Mouse (Mus musculus) heart, adult 2 months (tissue): ENCODE measurements around the gene Bcat2. TPM values are rescaled to one million over a fixed set of nuclear protein-coding genes. Genes with fewer than 3 reads are reported as not detected.
A peak's percentile ranks its signal among the peaks of the same experiment; 100 is the strongest.

Experiments
- DNase-seq, 2 experiments: peaks; one replicate each; pipeline ENCODE4 v3.0.0; 2021
- H3K27ac ChIP-seq: fragments of 200-600 bp; 2 replicates; pipeline ENCODE4 v1.8.1; 2022
- H3K27me3 ChIP-seq: fragments of 200-500 bp; 2 replicates; pipeline ENCODE4 v1.6.1; 2012; ENCODE audit warnings: mild to moderate bottlenecking, low read length, inconsistent platforms, mixed read lengths; ENCODE audit not compliant: control insufficient read depth, insufficient read depth
- H3K36me3 ChIP-seq: fragments of 200-500 bp; 2 replicates; pipeline ENCODE4 v1.6.1; 2012; ENCODE audit warnings: low read length, inconsistent platforms; ENCODE audit not compliant: control insufficient read depth, insufficient read depth
- H3K4me1 ChIP-seq: fragments of 200-500 bp; 2 replicates; pipeline ENCODE4 v1.6.1; 2011; ENCODE audit warnings: low read length; ENCODE audit not compliant: control insufficient read depth, insufficient read depth
- H3K4me3 ChIP-seq: fragments of 200-600 bp; 2 replicates; pipeline ENCODE4 v1.8.1; 2022
- H3K79me2 ChIP-seq: fragments of 200-500 bp; replicated peaks from 2 replicates; pipeline ENCODE4 v1.6.1; 2012; ENCODE audit warnings: mild to moderate bottlenecking, inconsistent platforms, low read length, moderate library complexity, mixed read lengths; ENCODE audit not compliant: control insufficient read depth, insufficient read depth
- H3K9ac ChIP-seq: fragments of 200-500 bp; 2 replicates; pipeline ENCODE4 v1.6.1; 2012; ENCODE audit warnings: low read depth, mild to moderate bottlenecking, control low read depth, inconsistent platforms, low read length, mixed read lengths
- CTCF ChIP-seq: fragments of 200-600 bp; IDR thresholded peaks from 2 replicates; pipeline ENCODE4 v1.8.1; 2022; ENCODE audit warnings: antibody characterized with exemption, mild to moderate bottlenecking, moderate library complexity
- EP300 ChIP-seq: fragments of 200-500 bp; IDR thresholded peaks from 2 replicates; pipeline ENCODE4 v1.6.1; 2011; ENCODE audit warnings: low read depth, low read length, control low read depth; ENCODE audit not compliant: insufficient read depth
- POLR2A ChIP-seq: fragments of 200-500 bp; IDR thresholded peaks from 2 replicates; pipeline ENCODE4 v1.6.1; 2011; ENCODE audit warnings: mild to moderate bottlenecking, low read depth, low read length, control low read depth; ENCODE audit not compliant: insufficient read depth
- WGBS: fragments of 180-500 bp; shearing (Covaris S2); methylation state at CpG from one replicate; pipeline ENCODE4 v1.1.7; 2018; 5-methylcytosine and 5-hydroxymethylcytosine counted together
- intact Hi-C: fragments of 180-260 bp; cut with DNase I; formaldehyde crosslinking; loops from one replicate; pipeline ENCODE4 v1.15.1; 2025
- polyA plus RNA-seq: library from polyadenylated mRNA; depleted of rRNA; stranded (reverse); fragments of >200 nt; gene quantifications from 2 replicates; pipeline ENCODE4 v1.2.3, GENCODE M21; 2012
- total RNA-seq, 2 experiments: library from RNA; stranded (reverse); gene quantifications; 2 replicates each; pipeline ENCODE4 v1.2.3; 2021

Bcat2 gene
- total and polyA plus RNA-seq, 3 experiments, result 142 to 306 (median 219) TPM

GRCm38 (mm10) chr7:45627261-45627660 is 57.3 kb downstream of the Bcat2 start, which contains the start of gene Rasip1:
Gene Rasip1 (plus strand): TSS chr7:45627488.
- Histone ChIP-seq H3K27ac (peak within 1 kb of the TSS; percentile 96), H3K27me3 (no peaks in the 10 kb centered on the region), H3K9ac (peak within 1 kb of the TSS; percentile 78), H3K79me2 (no peaks in the 10 kb centered on the region; the same call in 1 of the 2 replicates), H3K4me1 (peaks cover 2% of the 10 kb centered on the region; the same call in 1 of the 2 replicates), H3K36me3 (peaks cover 8% of the 10 kb centered on the region), H3K4me3 (peak within 1 kb of the TSS; percentile 65)
- peak; percentile 76 to 81 for DNase-seq
- intact Hi-C loops, result loop anchor here (1.0 to 2.0 kb wide), 2 partner anchors 13 to 38 kb away; no protein-coding TSS in a partner anchor
- TF ChIP-seq CTCF (no peak), EP300 (0 out of 2 replicates have a peak, but pooled peaks have one; percentile 76), POLR2A (peak; percentile 97)
- WGBS, result 50% methylated on average over 9 of the region's 9 CpGs

GRCm38 (mm10) chr7:45628364-45629294 is 58.7 kb downstream of the Bcat2 start:
- peak; percentile 92 to 93 for DNase-seq
- peaks cover 3% of the 10 kb centered on the region for H3K4me1 ChIP-seq
- H3K27ac ChIP-seq, result peak overlapping the region; percentile 96
- peak overlapping the region; percentile 78 for H3K9ac ChIP-seq
- intact Hi-C loops, result loop anchor here (1.0 kb wide), 1 partner anchor 54 kb away; no protein-coding TSS in a partner anchor
- no peaks in the 10 kb centered on the region; the same call in 1 of the 2 replicates for H3K79me2 ChIP-seq
- TF ChIP-seq EP300 (0 out of 2 replicates have a peak, but pooled peaks have one; percentile 48), CTCF (no peak; the same call in 1 of the 2 replicates), POLR2A (peak; percentile 55; the same call in 1 of the 2 replicates)
- H3K27me3 ChIP-seq, result no peaks in the 10 kb centered on the region
- peak overlapping the region; percentile 65 for H3K4me3 ChIP-seq
- 2% methylated on average over 102 of the region's 105 CpGs for WGBS
- peaks cover 15% of the 10 kb centered on the region for H3K36me3 ChIP-seq

- H3K4me3 ChIP-seq, result peak overlapping the region; percentile 20; the same call in 1 of the 2 replicates
- peak overlapping the region; percentile 42 for H3K27ac ChIP-seq
- peak overlapping the region; percentile 37; the same call in 1 of the 2 replicates for H3K9ac ChIP-seq
These were observed 60.3 kb downstream of the Bcat2 start for GRCm38 (mm10) chr7:45630064-45630907.

GRCm38 (mm10) chr7:45632499-45632898 is 62.5 kb downstream of the Bcat2 start:
- 0 out of 2 replicates have a peak overlapping the region, but pooled peaks have one; percentile 2 for H3K4me3 ChIP-seq
- peaks cover 11% of the 10 kb centered on the region for H3K4me1 ChIP-seq
- intact Hi-C loops, result no loop called here
- no peaks in the 10 kb centered on the region for H3K27me3 ChIP-seq
- peaks cover 24% of the 10 kb centered on the region for H3K36me3 ChIP-seq
- 30% methylated on average over 34 of the region's 35 CpGs for WGBS
- DNase-seq, result peak; percentile 48 to 49
- H3K9ac ChIP-seq, result peak overlapping the region; percentile 11; the same call in 1 of the 2 replicates
- H3K27ac ChIP-seq, result no peak overlapping the region
- H3K79me2 ChIP-seq, result no peaks in the 10 kb centered on the region; the same call in 1 of the 2 replicates
- no peak for TF ChIP-seq EP300
- peak; percentile 61 for TF ChIP-seq CTCF

More at GRCm38 (mm10) chr7:45630064-45630907, 60.3 kb downstream of the Bcat2 start:
- intact Hi-C loops, result no loop called here
- 59% methylated on average over 23 of the region's 23 CpGs for WGBS
- Histone ChIP-seq H3K79me2 (no peaks in the 10 kb centered on the region; the same call in 1 of the 2 replicates), H3K36me3 (peaks cover 15% of the 10 kb centered on the region), H3K27me3 (no peaks in the 10 kb centered on the region), H3K4me1 (peaks cover 9% of the 10 kb centered on the region)
- TF ChIP-seq EP300, result no peak
- no peak for TF ChIP-seq POLR2A
- no peak for TF ChIP-seq CTCF
- DNase-seq, result peak in 1 of 2 experiments; percentile 26

- Histone ChIP-seq H3K4me3 (no peak overlapping the region), H3K36me3 (peaks cover 22% of the 10 kb centered on the region), H3K4me1 (peaks cover 15% of the 10 kb centered on the region), H3K9ac (no peak overlapping the region), H3K27me3 (no peaks in the 10 kb centered on the region), H3K27ac (peak overlapping the region; percentile 55), H3K79me2 (no peaks in the 10 kb centered on the region)
- intact Hi-C loops, result no loop called here
- TF ChIP-seq CTCF (no peak), POLR2A (peak; percentile 58; the same call in 1 of the 2 replicates)
- 50% methylated on average over 11 of the region's 11 CpGs for WGBS
- peak; percentile 33 to 45 for DNase-seq
These were observed 65.2 kb downstream of the Bcat2 start for GRCm38 (mm10) chr7:45634946-45635681.
